Mouse (Mus musculus) hindbrain, embryonic 10.5 days (tissue): Measurements from ENCODE around the gene Efcc1. TPM values are rescaled to one million over a fixed set of nuclear protein-coding genes. Genes with fewer than 3 reads are reported as not detected.

ENCODE experiments used
- DNase-seq: peaks from one replicate; pipeline ENCODE4 v3.0.0-alpha.2; 2017; ENCODE audit warnings: low spot score
- H3K27ac ChIP-seq: fragments of 300-500 bp; sonication (generic); 2 replicates; pipeline ENCODE4 v1.5.1; 2016; ENCODE audit warnings: mild to moderate bottlenecking, moderate library complexity
- H3K27me3 ChIP-seq: fragments of 300-500 bp; sonication (generic); 2 replicates; pipeline ENCODE4 v1.6.1; 2016; ENCODE audit warnings: mild to moderate bottlenecking; ENCODE audit not compliant: poor library complexity, insufficient read depth, severe bottlenecking
- H3K36me3 ChIP-seq: fragments of 300-500 bp; sonication (generic); 2 replicates; pipeline ENCODE4 v1.6.1; 2016; ENCODE audit warnings: mild to moderate bottlenecking, moderate library complexity
- H3K4me1 ChIP-seq: fragments of 300-500 bp; sonication (generic); replicated peaks from 2 replicates; pipeline ENCODE4 v1.6.1; 2016; ENCODE audit warnings: mild to moderate bottlenecking
- H3K4me3 ChIP-seq: fragments of 300-500 bp; sonication (generic); 2 replicates; pipeline ENCODE4 v1.5.1; 2016; ENCODE audit warnings: mild to moderate bottlenecking, moderate library complexity
- H3K9me3 ChIP-seq: fragments of 300-500 bp; sonication (generic); 2 replicates; pipeline ENCODE4 v1.6.1; 2016; ENCODE audit warnings: mild to moderate bottlenecking, moderate library complexity
- WGBS: fragments of 180-500 bp; shearing (Covaris S2); methylation state at CpG from one replicate; pipeline ENCODE4 v1.1.7; 2016; 5-methylcytosine and 5-hydroxymethylcytosine counted together
- polyA plus RNA-seq: library from polyadenylated mRNA; unstranded; fragments of >200 nt; fragmentation: Nextera tagmentation; extraction: Ambion mirVana; gene quantifications from 2 replicates; pipeline ENCODE4 v1.2.1, GENCODE M21; 2016

Gene Efcc1
- polyA plus RNA-seq, 1 experiment from 2014 or later: 5.8 TPM

- 87% methylated on average over 9 of the region's 9 CpGs for WGBS
- H3K27ac ChIP-seq: no peak overlapping the region
- DNase-seq: no peak
- H3K9me3 ChIP-seq: peaks cover 4% of the 10 kb centered on the region; the same call in 1 of the 2 replicates
- no peaks in the 10 kb centered on the region for H3K36me3 ChIP-seq
- H3K27me3 ChIP-seq: no peaks in the 10 kb centered on the region
- H3K4me1 ChIP-seq: no peaks in the 10 kb centered on the region
- H3K4me3 ChIP-seq: no peak overlapping the region
Observed at GRCm38 (mm10) chr6:87774909-87775308, 44.2 kb downstream of the Efcc1 start.

DNA sequence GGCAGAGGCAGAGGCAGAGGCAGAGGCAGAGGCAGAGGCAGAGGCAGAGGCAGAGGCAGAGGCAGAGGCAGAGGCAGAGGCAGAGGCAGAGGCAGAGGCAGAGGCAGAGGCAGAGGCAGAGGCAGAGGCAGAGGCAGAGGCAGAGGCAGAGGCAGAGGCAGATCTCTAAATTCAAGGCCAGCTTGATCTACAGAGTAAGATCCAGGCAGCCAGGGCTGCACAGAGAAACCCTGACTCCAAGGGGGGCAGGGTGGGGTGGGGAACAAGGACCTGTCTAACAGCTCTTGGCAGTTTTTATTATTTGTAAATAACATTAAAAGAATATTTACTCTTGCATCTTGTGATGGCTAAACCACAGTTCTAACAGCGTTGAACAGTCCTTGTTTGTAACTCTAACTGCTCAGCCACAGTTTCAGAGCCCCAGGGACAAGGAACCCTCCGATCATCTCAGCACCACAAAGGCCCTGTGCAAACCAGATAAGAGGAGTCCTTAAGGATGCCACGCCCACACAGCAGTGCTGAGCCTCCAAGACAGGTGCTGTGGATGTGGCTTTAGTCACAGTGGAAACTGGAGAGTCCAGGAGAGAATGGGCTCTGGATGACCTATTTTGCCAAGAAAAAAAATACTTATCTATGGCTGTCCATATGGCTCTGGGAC, 45.0 kb downstream of the Efcc1 start:
- Histone ChIP-seq H3K36me3 (no peaks in the 10 kb centered on the region), H3K4me3 (no peak overlapping the region), H3K27ac (no peak overlapping the region), H3K27me3 (no peaks in the 10 kb centered on the region), H3K4me1 (no peaks in the 10 kb centered on the region), H3K9me3 (peaks cover 4% of the 10 kb centered on the region; the same call in 1 of the 2 replicates)
- no peak for DNase-seq
- WGBS: 80% methylated on average over 3 of the region's 3 CpGs

- H3K4me1 ChIP-seq: no peaks in the 10 kb centered on the region
- no peaks in the 10 kb centered on the region for H3K36me3 ChIP-seq
- no peak for DNase-seq
- H3K9me3 ChIP-seq: peaks cover 4% of the 10 kb centered on the region; the same call in 1 of the 2 replicates
- no peaks in the 10 kb centered on the region for H3K27me3 ChIP-seq
- H3K27ac ChIP-seq: no peak overlapping the region
- 78% methylated on average over 1 of the region's 1 CpGs for WGBS
- no peak overlapping the region for H3K4me3 ChIP-seq
Observed at GRCm38 (mm10) chr6:87776663-87777062, 46.0 kb downstream of the Efcc1 start.

- no peak for DNase-seq
- no peaks in the 10 kb centered on the region for H3K27me3 ChIP-seq
- no peaks in the 10 kb centered on the region for H3K4me1 ChIP-seq
- WGBS: 72% methylated on average over 2 of the region's 2 CpGs
- peaks cover 4% of the 10 kb centered on the region; the same call in 1 of the 2 replicates for H3K9me3 ChIP-seq
- no peaks in the 10 kb centered on the region for H3K36me3 ChIP-seq
- H3K4me3 ChIP-seq: no peak within 1 kb of the TSS
- no peak within 1 kb of the TSS; the same call in 1 of the 2 replicates for H3K27ac ChIP-seq
Observed at GRCm38 (mm10) chr6:87777842-87778241, 47.2 kb downstream of the Efcc1 start, which contains the start of gene Gp9. TSS of gene Gp9 (plus strand) at chr6:87778072.

GRCm38 (mm10) chr6:87778294-87779173, 47.9 kb downstream of the Efcc1 start:
- H3K36me3 ChIP-seq: no peaks in the 10 kb centered on the region
- peaks cover 4% of the 10 kb centered on the region; the same call in 1 of the 2 replicates for H3K9me3 ChIP-seq
- H3K27me3 ChIP-seq: no peaks in the 10 kb centered on the region
- H3K4me3 ChIP-seq: no peak overlapping the region
- no peaks in the 10 kb centered on the region for H3K4me1 ChIP-seq
- no peak overlapping the region; the same call in 1 of the 2 replicates for H3K27ac ChIP-seq
- 82% methylated on average over 11 of the region's 11 CpGs for WGBS
- DNase-seq: no peak

DNA sequence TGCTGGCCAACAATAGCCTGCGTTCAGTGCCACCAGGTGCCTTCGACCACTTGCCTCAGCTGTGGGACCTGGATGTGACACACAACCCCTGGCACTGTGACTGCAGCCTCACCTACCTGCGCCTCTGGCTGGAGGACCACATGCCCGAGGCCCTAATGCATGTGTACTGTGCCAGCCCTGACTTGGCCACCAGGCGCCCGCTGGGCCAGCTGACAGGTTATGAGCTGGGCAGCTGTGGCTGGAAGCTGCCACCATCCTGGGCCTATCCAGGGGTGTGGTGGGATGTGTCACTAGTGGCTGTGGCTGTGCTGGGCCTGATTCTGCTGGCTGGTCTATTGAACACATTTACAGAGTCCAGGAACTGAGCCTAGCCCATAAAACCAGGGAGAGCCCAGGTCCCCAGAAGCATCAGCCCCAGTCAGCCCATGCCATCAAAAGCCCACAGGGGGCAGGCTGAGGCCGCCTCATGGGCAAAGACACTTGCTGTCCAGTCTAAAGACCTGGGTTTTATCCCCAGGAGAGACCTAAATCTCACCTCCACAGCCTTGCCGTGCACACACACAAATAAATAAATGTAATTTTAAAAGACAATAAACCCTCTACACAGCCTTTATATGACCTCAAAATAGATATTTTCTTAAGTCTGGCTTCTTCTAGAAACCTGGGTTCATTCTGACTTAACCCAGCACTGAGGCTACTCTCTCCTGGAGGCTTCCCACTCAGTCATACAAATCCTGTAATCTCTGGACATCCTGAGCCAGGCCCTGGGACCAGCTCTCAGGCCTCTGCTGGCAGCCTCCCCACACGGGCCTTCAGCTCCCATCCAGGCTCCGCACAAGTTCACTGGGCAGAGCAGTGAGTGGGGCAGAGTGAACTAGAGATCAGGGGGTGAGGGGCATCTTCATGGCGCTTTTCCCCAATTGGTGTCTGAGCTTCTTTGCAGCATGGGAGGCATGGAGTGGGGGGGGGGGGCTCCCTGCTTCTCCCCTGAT, 48.8 kb downstream of the Efcc1 start:
- Histone ChIP-seq H3K27ac (no peak overlapping the region), H3K4me3 (no peak overlapping the region), H3K4me1 (no peaks in the 10 kb centered on the region), H3K9me3 (peaks cover 4% of the 10 kb centered on the region; the same call in 1 of the 2 replicates), H3K36me3 (no peaks in the 10 kb centered on the region), H3K27me3 (no peaks in the 10 kb centered on the region)
- 85% methylated on average over 11 of the region's 11 CpGs for WGBS
- no peak for DNase-seq

DNA sequence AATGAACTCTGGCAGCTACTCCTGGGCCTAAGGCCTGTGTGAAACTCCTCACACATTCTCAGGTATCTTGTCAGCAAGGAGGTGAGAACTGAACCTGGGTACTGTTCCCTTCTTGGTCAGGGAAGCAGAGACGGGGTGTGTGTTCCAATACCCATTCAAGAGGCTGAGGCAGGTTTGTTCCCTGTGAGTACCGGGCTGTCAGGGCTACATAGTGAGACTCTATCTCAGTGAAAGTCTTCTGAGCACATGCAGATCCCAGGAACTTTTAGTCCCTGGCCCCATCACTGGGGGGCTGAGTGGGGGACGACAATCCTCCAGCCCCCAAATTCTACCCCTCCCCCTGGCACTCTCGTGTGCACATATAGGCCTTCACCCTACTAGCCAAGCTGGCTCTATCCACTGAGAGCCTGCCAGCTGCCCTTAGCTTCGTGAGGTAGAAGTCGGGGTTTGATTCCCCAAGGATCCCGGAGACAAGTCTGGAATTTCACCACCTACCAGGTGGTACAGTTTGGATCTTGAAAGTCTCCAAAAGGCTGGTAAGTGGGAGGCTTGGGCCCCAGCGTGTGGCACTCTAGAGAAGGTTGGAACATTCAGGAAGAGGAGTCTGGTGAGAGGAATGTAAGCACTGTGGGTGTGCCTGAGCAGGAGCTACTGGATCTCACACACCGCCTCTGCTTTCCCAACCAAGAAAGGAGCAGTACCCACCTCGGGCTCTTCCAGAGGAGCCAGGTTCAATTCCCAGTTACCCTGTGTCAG, 50.1 kb downstream of the Efcc1 start:
- no peak overlapping the region for H3K27ac ChIP-seq
- no peak overlapping the region for H3K4me3 ChIP-seq
- WGBS: 80% methylated on average over 10 of the region's 10 CpGs
- no peaks in the 10 kb centered on the region for H3K9me3 ChIP-seq
- no peaks in the 10 kb centered on the region for H3K36me3 ChIP-seq
- no peak for DNase-seq
- H3K4me1 ChIP-seq: no peaks in the 10 kb centered on the region
- no peaks in the 10 kb centered on the region for H3K27me3 ChIP-seq

DNA sequence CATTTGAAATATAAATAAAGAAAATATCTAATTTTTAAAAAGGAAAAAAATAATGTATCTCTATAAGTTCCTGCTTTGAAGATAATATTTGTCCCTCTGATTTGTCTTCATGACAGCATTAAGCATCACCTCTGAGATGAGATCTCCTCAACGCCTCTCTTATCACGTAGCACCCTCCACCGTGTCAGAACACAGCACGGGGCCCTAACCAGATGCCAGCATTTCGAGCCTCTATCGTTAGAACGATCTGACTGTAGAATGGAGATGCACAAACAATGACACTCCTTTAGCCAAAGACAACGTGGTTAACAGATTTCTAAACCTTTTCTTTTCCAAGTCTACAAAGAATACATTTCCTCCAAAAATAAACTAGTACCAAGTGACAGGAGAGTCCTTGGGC, 53.4 kb downstream of the Efcc1 start:
- Histone ChIP-seq H3K36me3 (no peaks in the 10 kb centered on the region), H3K4me1 (peaks cover 1% of the 10 kb centered on the region; the same call in 1 of the 2 replicates), H3K4me3 (no peak overlapping the region), H3K27me3 (no peaks in the 10 kb centered on the region), H3K27ac (no peak overlapping the region), H3K9me3 (no peaks in the 10 kb centered on the region)
- no peak for DNase-seq
- 83% methylated on average over 8 of the region's 8 CpGs for WGBS

DNA sequence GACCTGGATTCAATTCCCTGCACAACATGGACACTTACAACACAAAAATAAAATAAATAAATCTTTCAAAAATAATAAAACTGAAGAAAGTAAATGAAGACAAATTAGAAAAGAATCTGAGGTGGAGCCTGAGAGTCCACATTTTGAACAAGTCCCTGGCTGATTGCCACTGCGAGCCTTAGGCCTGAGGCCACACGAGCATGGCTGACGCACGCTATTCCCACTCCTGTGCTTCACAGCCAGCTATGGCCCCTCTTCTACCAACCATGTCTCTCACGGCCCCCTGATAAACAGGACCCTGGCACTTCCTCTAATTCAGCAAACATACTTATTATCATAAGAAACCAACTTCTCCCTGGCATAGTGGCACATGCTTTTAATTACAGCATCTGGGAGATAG, 56.0 kb downstream of the Efcc1 start:
- no peak overlapping the region for H3K27ac ChIP-seq
- H3K9me3 ChIP-seq: no peaks in the 10 kb centered on the region
- peaks cover 6% of the 10 kb centered on the region; the same call in 1 of the 2 replicates for H3K4me1 ChIP-seq
- H3K36me3 ChIP-seq: 0 out of 2 replicates have a peak, but pooled peaks cover 2% of the 10 kb centered on the region
- H3K4me3 ChIP-seq: no peak overlapping the region
- 90% methylated on average over 5 of the region's 5 CpGs for WGBS
- no peak for DNase-seq
- H3K27me3 ChIP-seq: no peaks in the 10 kb centered on the region

DNA sequence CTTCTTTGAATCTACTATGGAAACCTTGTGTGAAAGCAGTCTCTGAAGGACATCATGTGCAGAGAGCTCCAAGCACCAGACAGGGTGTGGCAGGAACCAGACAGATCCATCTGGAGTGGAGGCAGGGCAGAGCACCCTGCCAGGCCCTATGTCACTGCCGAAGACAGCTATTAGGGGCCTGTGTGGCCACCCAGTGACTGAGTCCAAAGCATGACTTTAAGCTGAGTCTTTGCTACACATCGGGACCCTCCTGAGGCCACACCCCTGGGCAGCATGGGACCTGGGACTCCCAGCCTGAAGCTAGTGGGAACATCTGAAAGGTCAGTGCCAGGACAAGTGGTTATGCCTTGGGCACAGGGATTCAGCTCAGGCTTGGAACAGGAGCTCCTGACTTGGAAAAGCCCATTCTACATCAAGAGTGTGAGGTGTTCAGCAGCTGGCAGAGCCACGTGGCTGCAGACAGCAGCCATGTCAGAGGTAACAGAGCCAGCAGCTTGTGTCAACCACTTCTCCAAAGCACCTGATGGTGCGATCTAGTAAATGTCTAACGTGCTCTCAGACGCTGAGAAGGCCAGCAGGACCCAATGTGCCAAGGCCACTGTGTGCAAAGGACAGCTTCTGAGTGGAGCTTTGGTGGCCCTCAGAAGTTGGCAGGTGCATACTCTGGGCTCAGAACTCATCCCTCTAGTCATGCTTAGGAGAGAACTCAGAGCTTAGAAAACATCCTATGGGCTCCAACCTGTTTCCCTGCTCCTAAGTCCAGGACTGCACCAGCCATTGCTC, 56.6 kb downstream of the Efcc1 start:
- DNase-seq: no peak
- peaks cover 6% of the 10 kb centered on the region; the same call in 1 of the 2 replicates for H3K4me1 ChIP-seq
- H3K36me3 ChIP-seq: peaks cover 9% of the 10 kb centered on the region
- no peak overlapping the region for H3K27ac ChIP-seq
- WGBS: 84% methylated on average over 6 of the region's 6 CpGs
- H3K9me3 ChIP-seq: no peaks in the 10 kb centered on the region
- no peaks in the 10 kb centered on the region for H3K27me3 ChIP-seq
- no peak overlapping the region for H3K4me3 ChIP-seq

- Histone ChIP-seq H3K9me3 (no peaks in the 10 kb centered on the region), H3K27me3 (no peaks in the 10 kb centered on the region), H3K27ac (no peak overlapping the region), H3K36me3 (peaks cover 13% of the 10 kb centered on the region), H3K4me3 (no peak overlapping the region), H3K4me1 (peaks cover 6% of the 10 kb centered on the region; the same call in 1 of the 2 replicates)
- 90% methylated on average over 9 of the region's 9 CpGs for WGBS
- no peak for DNase-seq
Observed at GRCm38 (mm10) chr6:87788266-87788895, 57.7 kb downstream of the Efcc1 start.
